ENCODE assay signal across 15 mouse cellular contexts in the genomic region with DNA sequence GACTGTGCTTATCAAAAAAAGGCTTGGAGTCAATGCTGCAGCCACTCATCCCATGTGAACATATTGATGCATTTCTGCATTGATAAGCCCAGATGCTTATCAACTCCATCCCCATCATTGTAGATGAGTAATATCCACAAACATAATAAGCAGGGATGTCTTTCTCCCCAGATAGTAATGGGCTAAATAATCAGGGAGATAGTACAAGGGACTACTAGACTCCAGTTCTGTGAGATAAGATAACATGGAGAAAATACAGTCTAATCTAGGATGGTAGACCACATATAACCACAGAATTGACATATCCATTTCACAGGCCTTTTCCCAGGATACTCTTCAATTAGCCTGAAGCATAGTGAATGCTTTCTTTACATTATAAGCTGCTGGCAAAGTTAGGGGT.
"Had no signal": no experiment of that assay in that cellular context is flagged by ENCODE, and none has a peak within 500 bp of the region (broad histone marks: within the 10 kb centered on the region; RNA-seq: fewer than 3 reads in every experiment).

No protein-coding gene starts in this region.

- H3K9ac ChIP-seq: lung, embryonic 14.5 days; midbrain, embryonic 12.5 days; neural tube, embryonic 12.5 days had no signal

- ATAC-seq: midbrain, embryonic 16.5 days had no signal

- H3K27me3 ChIP-seq: midbrain, embryonic 12.5 days; neural tube, embryonic 12.5 days had no signal

- H3K4me2 ChIP-seq: lung, embryonic 14.5 days; midbrain, embryonic 12.5 days; neural tube, embryonic 12.5 days had no signal

- H3K27ac ChIP-seq: midbrain, embryonic 10.5 days; midbrain, embryonic 12.5 days; neural tube, embryonic 12.5 days had no signal

- H3K4me3 ChIP-seq: midbrain, embryonic 10.5 days; midbrain, embryonic 12.5 days; neural tube, embryonic 12.5 days had no signal

- DNase-seq: lung, adult 18-20 months; lung, embryonic 14.5 days; lung, postnatal 10 days; lung, postnatal 4 days; midbrain, embryonic 14.5 days; right cerebral cortex, postnatal 25 days; right cerebral cortex, postnatal 4 days; spleen, adult 18-20 months; thymus, adult 18-20 months; thymus, postnatal 14 days; thymus, postnatal 36 days had no signal

- H3K4me1 ChIP-seq: midbrain, embryonic 10.5 days; midbrain, embryonic 12.5 days; neural tube, embryonic 12.5 days had no signal

- H3K36me3 ChIP-seq: midbrain, embryonic 10.5 days; midbrain, embryonic 12.5 days; neural tube, embryonic 12.5 days had no signal

- H3K9me3 ChIP-seq: midbrain, embryonic 10.5 days; midbrain, embryonic 12.5 days; neural tube, embryonic 12.5 days had no signal
